Mouse (Mus musculus) granulocyte monocyte progenitor cell, adult 5-6 weeks (primary cell): Measurements from ENCODE around the gene Kifc5b. TPM values are rescaled to one million over a fixed set of nuclear protein-coding genes. Genes with fewer than 3 reads are reported as not detected.

Source experiments
- ATAC-seq: replicated peaks from 2 replicates; pipeline ENCODE4 v1.8.0; 2016; ENCODE audit warnings: mild to moderate bottlenecking, moderate TSS enrichment, inconsistent platforms; ENCODE audit not compliant: poor library complexity, severe bottlenecking
- total RNA-seq, 2 experiments: library from RNA; stranded (forward) in 1 of 2; stranded (reverse) in 1 of 2; fragments of 200-712, 200-1000 nt in 1 of 2; fragments of >200 nt in 1 of 2; fragmentation: Nextera tagmentation in 1 of 2; gene quantifications; 2 replicates each; pipeline ENCODE4 v1.2.3; 2014 to 2017

Kifc5b gene
- total RNA-seq, 2 experiments from 2014 or later = 6.2 to 8.7 TPM

GRCm38 (mm10) chr17:26945824-26946495 lies 29.1 kb downstream of the Kifc5b start:
- ATAC-seq = no peak

- ATAC-seq = peak; percentile 53
These were observed 29.7 kb downstream of the Kifc5b start for GRCm38 (mm10) chr17:26946567-26946966.

GRCm38 (mm10) chr17:26947231-26948100 lies 30.6 kb downstream of the Kifc5b start:
- ATAC-seq = no peak

- ATAC-seq = no peak; the same call in 1 of the 2 replicates
These were observed 31.6 kb downstream of the Kifc5b start for GRCm38 (mm10) chr17:26948316-26949050.

- ATAC-seq = peak; percentile 45
These were observed 32.2 kb downstream of the Kifc5b start for GRCm38 (mm10) chr17:26949051-26949577.

- no peak for ATAC-seq
These were observed 33.0 kb downstream of the Kifc5b start for GRCm38 (mm10) chr17:26949866-26950265.

GRCm38 (mm10) chr17:26950560-26951288 lies 33.8 kb downstream of the Kifc5b start:
- no peak for ATAC-seq

GRCm38 (mm10) chr17:26951406-26951805 lies 34.5 kb downstream of the Kifc5b start:
- ATAC-seq = peak; percentile 52; the same call in 1 of the 2 replicates

- ATAC-seq = no peak
These were observed 35.3 kb downstream of the Kifc5b start for GRCm38 (mm10) chr17:26951952-26952877.

GRCm38 (mm10) chr17:26953201-26953600 lies 36.3 kb downstream of the Kifc5b start:
- ATAC-seq = no peak

GRCm38 (mm10) chr17:26953726-26954125 lies 36.8 kb downstream of the Kifc5b start:
- no peak for ATAC-seq

GRCm38 (mm10) chr17:26956309-26956708 lies 39.4 kb downstream of the Kifc5b start:
- no peak for ATAC-seq

GRCm38 (mm10) chr17:26956895-26957294 lies 40.0 kb downstream of the Kifc5b start:
- no peak for ATAC-seq

- no peak for ATAC-seq
These were observed 41.0 kb downstream of the Kifc5b start for GRCm38 (mm10) chr17:26957872-26958271.

GRCm38 (mm10) chr17:26958880-26959279 lies 42.0 kb downstream of the Kifc5b start:
- ATAC-seq = no peak

- ATAC-seq = no peak
These were observed 42.9 kb downstream of the Kifc5b start for GRCm38 (mm10) chr17:26959815-26960214.

- no peak for ATAC-seq
These were observed 44.8 kb downstream of the Kifc5b start for GRCm38 (mm10) chr17:26961572-26962240.

GRCm38 (mm10) chr17:26966993-26967392 lies 50.1 kb downstream of the Kifc5b start:
- no peak for ATAC-seq
